Mouse (Mus musculus) kidney, postnatal 36 days (tissue): ENCODE measurements at regions not wholly inside any gene's neighbourhood (a gene's known extent, or its start where the extent isn't known, plus 50 kb on each side); places are given as distances from the start of the nearest gene placed in this dataset.

Experiments
- DNase-seq, 2 experiments: peaks; one replicate each; pipeline ENCODE4 v3.0.0; 2021 to 2022; ENCODE audit warnings: mixed read lengths in 2 of 2

DNA sequence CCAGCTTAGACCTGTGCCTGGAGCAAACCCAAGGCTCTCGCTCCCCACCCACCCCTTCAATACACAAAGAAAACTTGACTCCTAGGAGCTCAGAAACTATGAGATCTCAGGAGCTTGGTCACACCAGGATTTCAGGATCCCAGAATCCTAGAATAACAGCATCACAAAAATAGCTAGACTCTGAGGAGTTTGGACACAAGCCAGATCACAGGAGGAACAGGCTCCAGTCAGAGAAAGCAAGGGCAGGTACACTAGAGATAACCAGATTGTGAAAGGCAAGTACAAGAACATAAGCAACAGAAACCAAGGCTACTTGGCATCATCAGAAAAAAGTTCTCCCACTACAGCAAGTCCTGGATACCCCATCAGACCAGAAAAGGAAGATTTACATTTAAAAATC is 221.5 kb downstream of the Epha7 start:
- DNase-seq, result no peak

DNA sequence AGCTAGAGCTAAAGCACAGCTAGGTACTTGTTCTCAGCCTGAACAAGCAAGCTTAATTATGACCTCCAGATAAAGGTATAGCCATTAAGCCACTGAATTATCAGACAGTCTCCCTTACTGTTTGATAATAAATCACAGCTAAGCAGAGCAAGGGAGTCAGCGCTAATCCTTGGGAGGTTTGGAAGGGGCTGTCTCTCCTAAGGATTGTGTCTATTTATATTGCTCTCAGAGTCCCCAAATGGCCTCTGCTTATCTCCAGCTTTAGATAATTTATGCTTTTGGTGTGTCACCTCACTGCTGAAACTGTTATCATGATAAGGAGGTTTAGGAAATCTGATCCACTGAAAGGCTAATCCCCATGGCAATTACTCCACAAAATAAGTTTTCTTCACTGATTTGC is 227.1 kb downstream of the Epha7 start:
- no peak for DNase-seq

DNA sequence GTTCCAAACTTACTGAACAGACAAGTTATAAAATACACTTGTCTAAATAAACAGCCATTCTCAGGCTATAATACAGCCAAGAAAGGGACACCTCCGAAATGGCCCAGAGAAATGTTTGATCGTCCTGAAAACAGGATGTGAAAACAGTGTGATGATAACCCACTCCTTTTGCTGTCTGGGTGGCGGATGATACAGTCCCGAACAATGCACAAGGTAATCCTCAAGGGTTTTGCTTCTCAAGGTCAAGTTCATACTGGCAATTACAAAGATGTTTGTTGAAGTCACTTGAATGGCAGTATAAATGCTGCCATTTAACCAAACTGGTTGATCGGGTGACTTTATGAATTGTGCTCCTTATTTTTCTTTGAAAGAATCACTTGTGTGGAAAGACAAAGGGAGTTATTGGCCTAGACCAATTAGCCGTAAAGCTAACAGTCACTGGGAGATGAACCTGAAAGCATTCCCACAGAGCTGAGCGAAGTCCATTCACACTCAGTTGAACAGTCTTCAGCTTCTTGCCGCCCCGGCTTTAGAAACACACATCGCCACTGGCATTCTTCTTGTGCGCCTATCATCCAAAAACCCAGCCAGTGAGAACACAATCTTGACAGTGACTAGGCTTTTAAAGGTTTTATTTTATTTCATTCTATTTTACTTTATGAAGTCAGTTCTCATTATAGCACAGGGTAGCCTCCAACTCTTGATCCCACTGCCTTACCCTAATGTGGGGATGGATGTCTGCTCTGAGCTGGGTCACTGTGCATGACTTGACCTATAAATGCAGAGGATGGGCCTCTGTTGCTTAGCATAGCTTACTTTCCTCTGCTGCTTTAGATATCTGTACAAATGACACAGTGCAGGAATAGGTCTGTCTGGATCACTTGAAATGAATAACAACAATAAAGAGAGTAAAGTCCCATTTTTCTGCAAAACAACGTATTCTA is 256.0 kb downstream of the Epha7 start:
- peak; percentile 2 to 20 for DNase-seq

DNA sequence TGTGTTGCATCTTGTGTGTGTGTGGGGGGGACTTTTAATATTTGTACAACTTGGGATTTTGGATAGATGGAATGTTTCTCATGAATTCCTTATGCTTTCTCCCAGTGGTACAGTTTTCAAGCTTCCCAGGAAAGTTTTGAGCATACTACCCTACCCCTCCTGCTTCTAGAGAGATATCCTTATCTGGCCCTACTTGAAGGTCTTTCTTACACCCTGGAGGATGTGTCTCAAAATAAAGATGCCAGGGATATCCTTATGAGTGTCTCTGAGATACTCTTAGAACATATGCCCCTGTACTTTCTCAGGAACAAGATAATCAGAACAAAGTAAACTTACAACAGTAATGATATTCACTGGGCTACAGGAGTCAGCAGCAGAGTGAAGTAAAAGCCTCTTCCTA is 261.3 kb downstream of the Epha7 start:
- DNase-seq, result no peak

DNA sequence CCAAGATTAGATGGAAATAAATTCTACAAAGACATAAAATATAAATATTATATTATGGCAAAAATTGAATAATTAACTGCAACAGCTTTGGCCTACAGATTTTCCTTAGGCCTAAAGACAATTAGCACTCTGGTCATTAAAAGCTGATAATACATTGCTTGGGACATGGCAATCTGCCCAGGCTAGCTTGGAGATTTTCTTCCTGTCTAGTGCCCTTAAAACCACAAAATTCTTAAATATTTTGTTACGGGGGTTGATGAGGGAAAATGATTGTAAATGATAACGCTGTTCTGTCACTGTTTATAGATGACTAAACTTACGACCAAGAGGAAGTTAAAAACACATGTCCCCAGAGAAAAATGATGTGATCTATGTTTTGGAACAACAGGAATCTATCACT is 261.9 kb downstream of the Epha7 start:
- peak in 1 of 2 experiments; percentile 3 for DNase-seq

DNA sequence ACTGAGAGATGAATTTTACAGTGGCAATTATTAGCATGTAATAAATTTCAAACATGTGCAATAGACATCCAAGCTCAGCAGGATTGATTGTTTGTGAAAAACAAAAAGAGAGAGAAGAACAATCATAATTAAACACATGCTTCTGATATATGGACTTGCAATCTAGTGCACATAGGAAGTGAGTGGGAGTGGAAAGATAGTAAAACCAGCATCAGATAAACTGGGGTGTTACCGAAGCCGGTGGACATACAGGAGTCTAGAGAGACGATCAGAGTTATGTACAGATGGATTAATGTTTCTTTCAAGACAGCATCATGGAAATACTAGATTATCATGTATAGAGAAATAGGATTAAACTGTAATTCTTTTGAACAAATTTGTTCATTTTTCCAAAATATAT is 263.8 kb downstream of the Epha7 start:
- no peak for DNase-seq

DNA sequence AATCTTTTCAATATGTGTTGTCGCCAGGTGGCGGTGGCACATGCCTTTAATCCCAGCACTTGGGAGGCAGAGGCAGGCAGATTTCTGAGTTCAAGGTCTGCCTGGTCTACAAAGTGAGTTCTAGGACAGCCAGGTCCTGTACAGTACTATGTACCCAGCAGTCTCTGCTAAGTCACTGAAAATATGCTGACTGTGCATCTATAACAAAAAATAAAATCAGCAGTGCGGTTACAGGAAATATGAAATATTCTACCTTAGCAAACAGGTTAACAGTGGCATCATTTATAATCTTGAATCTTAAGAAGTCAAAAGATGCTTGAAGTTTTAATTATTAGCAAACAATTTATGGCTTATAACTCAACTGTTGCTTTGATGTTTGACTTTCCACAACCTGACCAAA is 265.5 kb downstream of the Epha7 start:
- no peak for DNase-seq

DNA sequence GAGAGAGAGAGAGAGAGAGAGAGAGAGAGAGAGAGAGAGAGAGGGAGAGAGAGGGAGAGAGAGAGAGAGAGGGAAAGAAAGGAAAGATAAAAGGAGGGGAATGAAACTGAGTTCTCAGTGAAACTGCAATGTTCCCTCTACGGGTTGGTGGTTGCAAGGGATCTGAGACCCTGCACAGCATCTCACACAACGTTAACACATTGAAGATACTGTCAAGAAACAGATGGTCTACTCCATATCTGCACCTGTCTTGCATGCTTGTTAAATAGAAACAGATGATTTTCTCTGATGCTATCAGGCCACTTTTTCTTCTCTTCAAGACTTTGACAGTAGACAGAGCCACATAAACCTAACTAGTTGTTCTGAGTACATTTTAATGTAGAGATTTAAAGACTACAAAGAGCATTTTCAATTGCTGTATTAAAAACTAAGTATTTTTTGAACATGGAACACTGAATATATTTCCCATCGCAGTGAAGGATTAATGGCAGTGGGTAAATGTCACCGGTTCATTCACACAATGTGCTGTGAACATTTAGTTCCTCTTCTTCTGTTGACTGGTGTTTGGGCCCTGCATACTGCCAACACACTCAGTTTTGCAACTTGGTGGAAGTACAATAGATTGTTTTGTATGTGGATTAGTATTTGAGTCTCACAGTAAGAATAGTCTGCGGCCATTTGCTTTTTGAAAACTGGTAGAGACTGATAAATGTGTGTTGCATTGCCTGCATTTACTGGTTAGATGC is 270.8 kb downstream of the Epha7 start:
- DNase-seq, result no peak

DNA sequence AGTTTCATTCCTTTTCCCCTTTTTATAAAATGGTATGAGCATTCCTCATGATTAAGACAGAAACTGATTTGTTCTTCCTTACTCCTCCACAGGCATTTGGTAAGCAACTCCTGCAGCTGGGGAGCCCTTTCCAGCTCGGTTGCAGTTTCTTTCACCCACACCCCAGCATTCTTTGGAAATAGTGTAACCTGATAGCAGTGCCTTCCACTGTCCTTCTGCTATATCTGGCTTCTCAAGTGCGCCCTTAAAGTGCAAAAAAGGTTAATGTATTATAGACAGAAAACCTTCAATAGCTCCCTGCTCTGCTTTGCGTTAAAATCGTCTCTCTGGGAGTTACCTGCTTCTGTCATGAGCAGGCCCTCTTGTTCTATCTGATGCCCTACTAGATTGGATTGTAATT is 278.0 kb downstream of the Epha7 start:
- no peak for DNase-seq

DNA sequence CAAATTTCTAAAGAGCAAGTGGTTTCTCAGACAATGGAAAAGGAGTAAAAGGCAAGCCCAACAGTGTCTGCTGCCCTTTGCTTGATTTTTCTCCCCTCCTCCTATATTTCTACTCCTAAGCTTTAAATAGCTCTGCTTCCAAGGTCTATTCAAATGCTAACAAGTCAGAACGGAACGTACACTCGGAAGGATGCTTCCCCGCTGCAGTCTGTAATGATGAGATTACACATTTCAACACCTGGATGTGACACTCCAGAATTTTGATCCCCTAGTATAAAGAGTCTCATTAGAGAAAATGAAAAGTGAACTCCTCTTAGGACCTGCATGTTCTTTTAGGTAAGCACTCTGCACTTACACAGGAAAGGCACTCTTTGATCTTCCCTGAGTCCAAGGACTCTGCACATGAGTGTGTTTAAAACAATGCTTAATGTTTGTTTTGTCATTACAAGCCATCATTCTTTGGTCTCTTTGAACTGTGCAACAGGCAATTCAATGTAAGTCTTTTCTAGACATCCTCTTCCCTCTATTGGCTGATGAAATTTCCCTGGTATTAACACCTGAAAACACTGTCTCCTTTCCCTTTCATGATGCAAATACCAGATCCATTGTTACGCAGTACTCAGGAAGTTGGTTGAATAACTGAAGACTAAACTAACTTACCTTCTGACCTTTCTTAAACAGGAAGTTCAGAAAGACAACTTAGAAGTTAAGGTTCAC is 278.7 kb downstream of the Epha7 start:
- DNase-seq, result no peak

DNA sequence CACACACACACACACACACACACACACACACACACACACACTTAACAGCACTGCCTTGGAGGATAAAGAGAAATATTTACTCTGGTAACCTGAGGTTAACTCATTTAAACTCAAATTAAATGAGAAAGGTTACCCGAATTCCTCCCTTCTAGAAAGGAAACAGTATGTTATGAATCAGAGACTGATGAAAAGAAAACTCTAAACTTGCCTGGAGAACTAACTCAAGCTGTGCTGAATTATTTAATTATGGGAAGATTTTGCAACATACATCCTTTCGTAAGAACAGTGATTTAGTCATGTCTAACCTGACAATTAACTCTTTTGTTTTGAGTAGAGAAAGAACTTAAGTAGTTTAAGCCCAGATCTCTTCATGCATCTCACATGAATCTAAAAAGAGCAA is 289.4 kb downstream of the Epha7 start:
- no peak for DNase-seq

DNA sequence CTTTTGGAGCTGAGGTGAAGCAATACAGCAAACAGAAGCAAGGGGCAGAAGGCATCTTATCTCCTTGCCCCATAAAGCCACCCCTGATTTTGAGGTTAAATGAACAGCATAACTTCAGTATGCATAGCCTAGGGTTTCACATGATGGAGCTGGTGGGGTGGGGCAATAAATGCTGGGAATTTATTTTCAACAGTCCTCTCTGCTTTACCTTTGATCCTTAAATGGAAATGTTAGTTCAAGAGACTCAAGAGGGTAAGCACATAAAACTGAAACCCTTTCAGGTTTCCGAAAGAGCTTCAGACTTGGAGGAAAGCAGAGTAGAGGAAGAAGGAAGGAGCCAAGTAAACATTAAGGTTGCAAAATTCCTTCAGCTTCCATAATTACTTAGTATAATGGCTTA is 290.5 kb downstream of the Epha7 start:
- DNase-seq, result no peak

DNA sequence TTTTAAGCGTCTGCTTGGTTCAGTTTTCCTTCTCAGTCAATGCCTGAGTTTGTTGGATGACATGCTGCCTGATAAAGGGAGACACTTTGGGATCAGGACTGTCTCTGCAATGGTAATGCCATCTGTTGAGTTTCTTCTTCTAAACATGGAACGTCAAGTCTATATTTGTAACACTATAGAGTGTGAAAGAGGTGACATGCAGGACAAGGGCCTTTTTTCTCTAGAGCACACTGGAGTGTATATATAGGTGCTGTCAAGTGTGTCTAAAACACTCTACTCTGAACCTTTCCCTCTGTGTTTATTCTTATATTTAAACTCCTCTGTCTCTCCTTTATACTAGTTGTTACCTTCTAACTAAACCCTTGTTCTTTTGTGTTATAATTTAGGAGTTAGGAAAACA is 299.6 kb downstream of the Epha7 start:
- no peak for DNase-seq

DNA sequence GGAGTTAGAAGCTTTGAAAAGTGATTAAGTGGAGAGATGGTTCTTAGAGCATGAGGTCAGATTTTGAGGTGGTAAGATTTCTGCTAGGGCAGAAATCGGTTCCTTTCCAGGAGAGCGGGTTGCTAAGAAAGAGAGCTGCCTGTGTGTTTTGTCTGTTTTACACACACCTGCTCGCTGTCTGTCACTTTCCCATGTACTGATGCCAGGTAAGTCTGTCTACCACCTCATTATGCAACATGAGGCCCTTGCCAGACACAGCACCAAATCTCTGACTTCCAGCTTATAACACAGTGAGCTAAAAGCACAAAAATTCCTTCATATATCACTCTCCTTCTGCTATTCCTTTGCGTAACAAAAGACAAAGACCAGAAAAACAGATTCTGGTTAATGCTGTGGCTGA is 304.1 kb downstream of the Epha7 start:
- DNase-seq, result no peak

DNA sequence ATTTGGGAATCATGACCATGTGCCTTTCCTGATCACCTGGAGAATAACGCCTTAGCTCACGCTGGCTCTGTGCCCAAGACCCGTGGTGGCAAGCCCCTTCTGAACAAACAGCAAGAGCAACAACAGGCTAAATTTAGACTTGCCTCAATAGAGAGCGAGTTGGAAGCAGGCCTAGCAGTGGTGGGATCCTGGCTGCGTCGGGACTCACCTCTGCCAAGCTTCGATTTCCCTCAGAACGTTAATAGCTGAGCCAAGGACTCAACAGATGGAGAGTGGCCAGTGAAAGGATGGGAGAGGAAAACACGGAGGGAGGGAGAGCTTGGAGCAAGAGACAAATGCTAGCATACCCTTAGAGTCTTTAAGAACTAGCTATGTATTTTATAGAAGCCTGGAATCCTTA is 305.0 kb downstream of the Epha7 start:
- no peak for DNase-seq

DNA sequence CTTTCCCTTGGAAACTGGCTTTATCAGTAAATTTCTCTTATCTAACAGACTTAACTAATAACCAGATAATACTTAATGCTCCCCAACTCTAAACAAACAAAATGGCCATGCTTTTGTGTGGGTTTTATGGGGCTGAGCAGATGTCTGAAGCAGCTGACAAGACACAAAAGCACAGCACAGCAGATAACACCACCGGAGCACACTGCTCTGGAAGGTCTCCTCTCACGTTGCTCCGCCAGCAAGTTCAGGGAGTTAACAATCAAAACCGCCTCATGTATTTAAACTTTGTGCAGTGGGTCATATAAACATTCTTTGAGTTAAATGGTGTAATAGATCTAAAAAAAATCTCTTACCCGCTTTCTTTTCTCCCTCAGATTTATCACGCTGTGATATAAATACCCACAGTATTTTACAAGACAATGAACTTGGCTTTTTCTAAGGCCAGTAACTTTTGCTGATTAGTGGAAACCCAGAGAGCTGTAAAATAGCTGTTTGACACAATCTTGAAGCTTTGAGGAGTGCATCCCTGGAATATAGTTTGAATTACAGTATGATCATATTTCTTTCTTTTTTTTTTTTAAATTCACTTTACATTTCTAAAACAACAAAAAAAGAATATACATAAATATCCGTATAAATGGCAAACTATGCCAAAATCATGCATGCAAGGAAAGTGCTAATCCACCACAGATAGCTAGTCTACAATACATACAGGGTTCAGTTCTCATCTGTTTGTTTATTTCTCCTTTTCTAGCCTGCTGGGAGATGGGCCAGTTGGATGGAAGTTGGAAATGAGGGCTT is 305.9 kb downstream of the Epha7 start:
- DNase-seq, result no peak

DNA sequence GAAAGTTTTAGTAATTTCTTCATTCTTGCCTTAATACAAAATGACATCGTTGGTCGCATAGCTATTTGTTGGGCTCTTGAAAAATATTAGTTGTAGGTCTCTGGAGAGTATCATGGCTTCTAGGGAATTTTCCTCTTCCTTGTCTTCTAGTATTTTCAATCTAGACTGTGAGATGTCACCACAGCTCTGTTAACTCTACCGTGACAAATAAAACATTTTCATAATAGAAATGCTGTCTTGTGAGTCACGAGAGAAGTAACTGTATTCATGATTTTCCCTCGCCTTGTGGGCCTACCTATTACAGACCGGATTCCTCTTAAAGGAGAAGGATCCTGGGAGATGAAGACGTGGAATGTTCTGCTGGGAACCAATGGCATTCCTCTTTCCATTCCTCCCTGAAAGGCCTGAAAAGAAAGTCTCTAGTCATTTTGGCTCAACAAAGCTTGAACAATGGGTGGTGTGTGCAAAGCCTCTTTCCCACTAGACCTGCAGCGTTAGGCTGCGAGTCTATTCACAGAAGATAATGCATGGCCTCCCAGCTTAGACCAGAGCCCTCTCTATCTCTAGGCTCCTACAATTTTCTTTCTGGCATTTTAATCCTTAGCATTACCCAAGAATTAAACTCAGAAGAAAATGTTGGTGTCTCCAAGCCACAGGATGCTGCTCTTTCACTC is 306.7 kb downstream of the Epha7 start:
- DNase-seq, result no peak

DNA sequence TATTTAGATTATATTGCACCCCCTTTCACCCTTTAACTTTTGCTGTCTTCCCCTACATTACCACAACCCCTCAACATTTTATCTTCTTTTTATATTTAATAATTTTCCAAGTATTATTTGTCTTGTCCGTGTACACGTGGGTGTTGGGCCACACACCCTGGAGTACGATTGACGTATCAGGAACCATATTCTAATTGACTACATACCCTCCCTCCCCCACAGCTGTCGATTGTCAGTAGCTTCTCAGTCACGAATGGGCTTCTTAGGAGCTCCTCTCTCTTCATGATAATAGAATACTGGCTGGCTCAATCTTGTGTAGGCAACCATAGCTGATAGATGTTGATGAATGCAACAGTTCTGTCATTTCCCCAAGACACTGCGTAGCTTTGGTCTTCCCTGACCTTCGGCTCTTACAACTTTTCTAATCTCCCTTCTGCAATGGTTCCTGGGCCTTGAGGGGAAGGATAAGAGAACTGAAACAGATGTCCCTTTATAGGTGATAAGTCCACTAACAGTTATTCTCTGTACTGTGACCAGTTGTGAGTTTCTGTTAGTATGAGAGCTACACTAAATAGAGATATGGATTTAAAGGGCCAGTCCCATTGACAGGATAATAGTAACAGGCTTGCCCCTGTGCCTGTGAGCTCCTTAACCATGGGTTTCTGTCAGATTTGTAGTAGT is 310.9 kb downstream of the Epha7 start:
- no peak for DNase-seq

DNA sequence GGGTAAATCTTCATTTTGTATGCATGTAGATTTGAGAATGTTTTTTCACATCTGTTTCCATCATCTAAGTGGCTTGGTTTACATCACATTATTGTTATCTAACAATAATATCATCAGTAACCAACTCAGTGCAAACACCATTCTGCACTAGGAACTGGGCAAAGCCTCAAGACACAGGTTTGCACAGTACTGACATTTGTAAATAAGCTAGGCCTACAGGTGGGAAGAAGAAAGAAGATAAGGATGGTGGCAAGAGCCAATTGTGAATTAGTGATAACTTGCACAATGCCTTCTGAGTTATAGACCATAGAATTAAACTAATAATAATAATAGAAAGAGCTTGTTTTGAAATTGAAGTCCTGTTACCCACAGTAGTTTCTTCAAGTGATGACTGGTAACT is 317.6 kb downstream of the Epha7 start:
- DNase-seq, result no peak

DNA sequence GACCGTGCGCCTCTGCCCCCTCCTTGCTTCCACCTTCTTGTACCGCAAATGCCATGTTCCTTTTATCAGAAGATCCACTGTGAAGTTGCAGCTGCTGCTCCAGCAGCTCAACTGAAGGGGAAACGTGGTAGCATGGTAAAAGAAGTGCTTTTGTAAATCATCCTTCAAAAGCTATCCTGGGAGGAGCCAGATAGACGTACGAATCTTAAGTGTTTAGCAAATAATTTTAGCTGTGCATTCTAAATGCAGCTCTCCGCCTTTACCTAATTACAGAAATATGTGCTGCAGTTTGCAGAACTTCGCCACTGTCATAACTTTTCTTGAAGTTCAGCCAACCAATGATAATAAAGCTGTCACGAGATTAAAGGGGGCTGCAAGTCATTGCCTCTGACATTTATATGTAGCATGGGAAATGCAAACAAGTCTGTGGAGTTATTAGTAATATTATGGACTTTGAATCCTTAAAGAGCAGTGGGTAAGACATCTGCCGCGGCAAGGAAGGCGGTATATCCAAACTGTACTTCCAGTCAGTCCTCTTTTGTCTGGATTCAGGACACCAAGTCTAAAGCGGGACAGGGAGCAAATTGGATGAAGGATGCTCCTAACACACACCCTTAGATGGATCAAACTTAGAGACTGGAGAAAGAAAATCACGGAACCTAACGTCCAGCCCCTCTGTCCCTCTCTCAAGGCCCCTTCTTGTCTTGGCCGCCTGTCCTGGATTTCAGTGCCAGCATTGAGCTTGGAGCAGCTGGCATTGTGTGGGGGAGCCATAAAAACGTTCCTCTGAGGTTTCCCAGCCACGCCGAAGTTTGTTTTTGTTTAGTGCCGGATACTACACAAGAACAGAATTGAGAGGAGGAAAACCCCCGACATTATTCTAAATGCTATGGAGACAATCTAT is 320.7 kb downstream of the Epha7 start:
- DNase-seq, result no peak
